Comparison of ENCODE assay signal across 15 mouse cellular contexts in genomic region chr11:16977611-16978010, GRCm38 (mm10). TPM values are rescaled to one million over a fixed set of nuclear protein-coding genes. Genes with fewer than 3 reads are reported as not detected.
DNase-seq lines count a peak whose midpoint lies in the region; ATAC-seq and TF ChIP-seq lines count a peak whose summit lies in the region.
"Had no signal": no experiment of that assay in that cellular context is flagged by ENCODE, and none has a peak within 500 bp of the region (broad histone marks: within the 10 kb centered on the region; RNA-seq: fewer than 3 reads in every experiment).

No protein-coding gene starts in this region.

- TF ChIP-seq EP300 in heart, adult 2 months (IDR thresholded peaks at IDR 0.05; ENCODE audit: insufficient read depth, low read depth, low read length), result no peak

- peak; percentile 37; the same call in 1 of the 2 replicates for ATAC-seq in heart, embryonic 16.5 days (replicated peaks; ENCODE audit: extremely low read depth, insufficient read depth, low FRiP score)
- ATAC-seq in megakaryocyte-erythroid progenitor cell, adult 5-6 weeks (replicated peaks; ENCODE audit: low FRiP score, low TSS enrichment, poor library complexity, severe bottlenecking), result peak; percentile 47
- ATAC-seq in intestine, embryonic 15.5 days, result no peak
- ATAC-seq: Patski had no signal

- intact Hi-C loops in heart, adult 2 months (cut with DNase I), result no loop called here
- intact Hi-C loops in heart, postnatal 36 days (cut with DNase I), result no loop called here
- intact Hi-C loops in left cerebral cortex, postnatal 10 days (cut with DNase I), result no loop called here

- H3K4me2 ChIP-seq in heart, embryonic 16.5 days (ENCODE audit: low read depth, low read length), result no peak overlapping the region
- no peak overlapping the region for H3K4me2 ChIP-seq in intestine, embryonic 15.5 days (replicated peaks)
- H3K4me2 ChIP-seq: lung, embryonic 14.5 days had no signal

- H3K27ac ChIP-seq in heart, adult 2 months, result peak overlapping the region; percentile 31; the same call in 1 of the 2 replicates
- H3K27ac ChIP-seq in heart, embryonic 16.5 days (ENCODE audit: low read length), result no peak overlapping the region; the same call in 1 of the 2 replicates
- H3K27ac ChIP-seq in intestine, embryonic 15.5 days, result no peak overlapping the region
- H3K27ac ChIP-seq: embryonic facial prominence, embryonic 10.5 days; hindbrain, embryonic 10.5 days; layer of hippocampus, adult 2 months had no signal

- H3K79me2 ChIP-seq in heart, adult 2 months (replicated peaks; ENCODE audit: control insufficient read depth, insufficient read depth, low read length), result no peaks in the 10 kb centered on the region

- H3K4me3 ChIP-seq in heart, adult 2 months, result no peak overlapping the region
- no peak overlapping the region for H3K4me3 ChIP-seq in heart, embryonic 16.5 days (ENCODE audit: low read length)
- H3K4me3 ChIP-seq in intestine, embryonic 15.5 days (replicated peaks), result no peak overlapping the region
- H3K4me3 ChIP-seq: embryonic facial prominence, embryonic 10.5 days; hindbrain, embryonic 10.5 days; layer of hippocampus, adult 2 months had no signal

- TF ChIP-seq POLR2A in heart, adult 2 months (IDR thresholded peaks at IDR 0.05; ENCODE audit: insufficient read depth, low read depth, low read length), result no peak

- no peaks in the 10 kb centered on the region for H3K27me3 ChIP-seq in heart, adult 2 months (ENCODE audit: control insufficient read depth, insufficient read depth, low read length)
- H3K27me3 ChIP-seq in heart, embryonic 16.5 days (ENCODE audit: control insufficient read depth, insufficient read depth, low read length), result no peaks in the 10 kb centered on the region
- no peaks in the 10 kb centered on the region for H3K27me3 ChIP-seq in intestine, embryonic 15.5 days (replicated peaks)

- H3K36me3 ChIP-seq in heart, adult 2 months (ENCODE audit: control insufficient read depth, insufficient read depth, low read length), result 0 out of 2 replicates have a peak, but pooled peaks cover 2% of the 10 kb centered on the region
- H3K36me3 ChIP-seq in heart, embryonic 16.5 days (ENCODE audit: control insufficient read depth, insufficient read depth), result no peaks in the 10 kb centered on the region
- H3K36me3 ChIP-seq in intestine, embryonic 15.5 days, result no peaks in the 10 kb centered on the region
- H3K36me3 ChIP-seq: embryonic facial prominence, embryonic 10.5 days; hindbrain, embryonic 10.5 days had no signal

- H3K9ac ChIP-seq in heart, adult 2 months (ENCODE audit: low read depth, low read length), result no peak overlapping the region
- H3K9ac ChIP-seq in heart, embryonic 16.5 days (ENCODE audit: low read length), result no peak overlapping the region
- no peak overlapping the region for H3K9ac ChIP-seq in intestine, embryonic 15.5 days
- H3K9ac ChIP-seq: lung, embryonic 14.5 days had no signal

- DNase-seq in heart, adult 2 months, result peak in 1 of 2 experiments; percentile 11
- no peak for DNase-seq in heart, postnatal 36 days
- DNase-seq in CD4-positive helper T cell, adult 2 months (ENCODE audit: low read depth, low spot score), result peak; percentile 47
- DNase-seq in left cerebral cortex, postnatal 10 days (ENCODE audit: extremely low spot score in 1 of 2, low spot score in 2 of 2), result no peak
- DNase-seq in left cerebral cortex, adult 9 months (ENCODE audit: low spot score in 2 of 2), result no peak
- DNase-seq: adrenal gland, postnatal 10 days; cerebellum, adult 2 months; lung, embryonic 14.5 days had no signal

- peaks cover 2% of the 10 kb centered on the region; the same call in 1 of the 2 replicates for H3K4me1 ChIP-seq in heart, adult 2 months (ENCODE audit: control insufficient read depth, insufficient read depth, low read length)
- peaks cover 4% of the 10 kb centered on the region for H3K4me1 ChIP-seq in heart, embryonic 16.5 days (ENCODE audit: control insufficient read depth, insufficient read depth, low read length)
- no peaks in the 10 kb centered on the region for H3K4me1 ChIP-seq in intestine, embryonic 15.5 days (replicated peaks)
- H3K4me1 ChIP-seq: embryonic facial prominence, embryonic 10.5 days; hindbrain, embryonic 10.5 days had no signal

- 47% methylated on average over 2 of the region's 2 CpGs for WGBS in heart, adult 2 months
- whole genome bisulfite sequencing in heart, embryonic 16.5 days, result 40% methylated on average over 2 of the region's 2 CpGs
- 82% methylated on average over 2 of the region's 2 CpGs for WGBS in intestine, embryonic 15.5 days

- TF ChIP-seq CTCF in heart, adult 2 months (IDR thresholded peaks at IDR 0.05), result no peak

- no peaks in the 10 kb centered on the region for H3K9me3 ChIP-seq in heart, embryonic 16.5 days (replicated peaks; ENCODE audit: control insufficient read depth, low read length)
- no peaks in the 10 kb centered on the region for H3K9me3 ChIP-seq in intestine, embryonic 15.5 days
- H3K9me3 ChIP-seq: embryonic facial prominence, embryonic 10.5 days; hindbrain, embryonic 10.5 days had no signal

RNA-seq across cellular contexts. Expression of gene Fbxo48, which starts 26.4 kb away (rescaled TPM):
- under 1 TPM; 0.30 to 0.37 TPM for total RNA-seq in heart, adult 2 months (2021)
- 0.06 and 0.18 TPM in 2 replicates for polyA plus RNA-seq in heart, adult 2 months (2012; rRNA removed)
- total RNA-seq in heart, postnatal 36 days (2021), result under 1 TPM; 0.16 to 0.28 TPM
- polyA plus RNA-seq in heart, embryonic 16.5 days (2015; fragmentation: Nextera tagmentation; extraction: Ambion mirVana), result 0.88 and 0.95 TPM in 2 replicates
- total RNA-seq in megakaryocyte-erythroid progenitor cell, adult 5-6 weeks (2014; fragmentation: Nextera tagmentation), result 11.2 and 17.8 TPM in 2 replicates
- total RNA-seq in megakaryocyte-erythroid progenitor cell, adult 5-6 weeks (2017), result 10.0 and 11.0 TPM in 2 replicates
- total RNA-seq in left cerebral cortex, postnatal 10 days (2021), result 1 to 10 TPM; 1.9 to 2.6 TPM
- 1.4 and 1.6 TPM in 2 replicates for polyA plus RNA-seq in intestine, embryonic 15.5 days (2015; fragmentation: Nextera tagmentation; extraction: Ambion mirVana)
